Mouse (Mus musculus): ENCODE results near the gene Eloa. TPM values are rescaled to one million over a fixed set of nuclear protein-coding genes. Genes with fewer than 3 reads are reported as not detected.

Eloa gene
- total and polyA plus RNA-seq, 2 experiments = 7.3 to 16.7 TPM

- peak; percentile 50 for DNase-seq (ENCODE audit: extremely low read depth, low read depth, low spot score)
- WGBS = 59% methylated on average over 4 of the region's 4 CpGs
- TF ChIP-seq POLR2A (IDR thresholded peaks at IDR 0.05; ENCODE audit: extremely low read depth, insufficient read depth, low read length) (no peak), CTCF (IDR thresholded peaks at IDR 0.05; ENCODE audit: low read depth, low read length) (no peak)
- no peak overlapping the region for H3K9ac ChIP-seq (ENCODE audit: low read depth, low read length)
- H3K27me3 ChIP-seq (ENCODE audit: control insufficient read depth, insufficient read depth, low read length) = no peaks in the 10 kb centered on the region
- no peaks in the 10 kb centered on the region for H3K79me2 ChIP-seq (ENCODE audit: control insufficient read depth, insufficient read depth, low read length)
- H3K4me3 ChIP-seq (ENCODE audit: insufficient read depth, low read depth, low read length) = no peak overlapping the region
- peaks cover 17% of the 10 kb centered on the region for H3K4me1 ChIP-seq (ENCODE audit: control insufficient read depth, insufficient read depth, low read length)
- no peaks in the 10 kb centered on the region for H3K36me3 ChIP-seq (ENCODE audit: control insufficient read depth, insufficient read depth, low read length)
- H3K27ac ChIP-seq (replicated peaks; ENCODE audit: insufficient read depth, low read depth, low read length) = peak overlapping the region; percentile 71
Measured at GRCm38 (mm10) chr4:136035078-136035477, 13.5 kb upstream of the Eloa start.

DNA sequence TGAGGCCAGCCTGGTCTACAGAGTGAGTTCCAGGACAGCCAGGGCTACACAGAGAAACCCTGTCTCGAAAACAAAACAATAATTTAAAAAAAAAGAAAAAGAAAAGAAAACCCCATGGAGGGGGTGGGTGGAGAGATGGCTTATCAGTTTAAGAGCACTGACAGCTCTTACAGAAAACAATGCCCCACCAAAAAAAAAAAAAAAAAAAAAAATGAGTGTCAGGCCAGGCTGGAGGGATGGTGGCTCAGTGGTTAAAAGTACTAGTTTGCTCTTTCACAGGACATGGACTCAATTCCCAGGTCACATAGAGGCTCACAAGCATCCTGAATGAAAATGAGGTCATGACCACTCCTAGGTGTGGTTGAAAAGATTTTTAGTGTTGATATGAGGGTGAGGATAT, 11.7 kb upstream of the Eloa start:
- Histone ChIP-seq H3K27me3 (ENCODE audit: control insufficient read depth, insufficient read depth, low read length) (no peaks in the 10 kb centered on the region), H3K4me3 (ENCODE audit: insufficient read depth, low read depth, low read length) (no peak overlapping the region), H3K4me1 (ENCODE audit: control insufficient read depth, insufficient read depth, low read length) (peaks cover 17% of the 10 kb centered on the region), H3K79me2 (ENCODE audit: control insufficient read depth, insufficient read depth, low read length) (no peaks in the 10 kb centered on the region), H3K9ac (ENCODE audit: low read depth, low read length) (no peak overlapping the region), H3K36me3 (ENCODE audit: control insufficient read depth, insufficient read depth, low read length) (no peaks in the 10 kb centered on the region), H3K27ac (replicated peaks; ENCODE audit: insufficient read depth, low read depth, low read length) (no peak overlapping the region)
- TF ChIP-seq POLR2A (IDR thresholded peaks at IDR 0.05; ENCODE audit: extremely low read depth, insufficient read depth, low read length) (no peak), CTCF (IDR thresholded peaks at IDR 0.05; ENCODE audit: low read depth, low read length) (no peak)
- WGBS = 82% methylated on average over 1 of the region's 1 CpGs
- DNase-seq (ENCODE audit: extremely low read depth, low read depth, low spot score) = no peak

DNA sequence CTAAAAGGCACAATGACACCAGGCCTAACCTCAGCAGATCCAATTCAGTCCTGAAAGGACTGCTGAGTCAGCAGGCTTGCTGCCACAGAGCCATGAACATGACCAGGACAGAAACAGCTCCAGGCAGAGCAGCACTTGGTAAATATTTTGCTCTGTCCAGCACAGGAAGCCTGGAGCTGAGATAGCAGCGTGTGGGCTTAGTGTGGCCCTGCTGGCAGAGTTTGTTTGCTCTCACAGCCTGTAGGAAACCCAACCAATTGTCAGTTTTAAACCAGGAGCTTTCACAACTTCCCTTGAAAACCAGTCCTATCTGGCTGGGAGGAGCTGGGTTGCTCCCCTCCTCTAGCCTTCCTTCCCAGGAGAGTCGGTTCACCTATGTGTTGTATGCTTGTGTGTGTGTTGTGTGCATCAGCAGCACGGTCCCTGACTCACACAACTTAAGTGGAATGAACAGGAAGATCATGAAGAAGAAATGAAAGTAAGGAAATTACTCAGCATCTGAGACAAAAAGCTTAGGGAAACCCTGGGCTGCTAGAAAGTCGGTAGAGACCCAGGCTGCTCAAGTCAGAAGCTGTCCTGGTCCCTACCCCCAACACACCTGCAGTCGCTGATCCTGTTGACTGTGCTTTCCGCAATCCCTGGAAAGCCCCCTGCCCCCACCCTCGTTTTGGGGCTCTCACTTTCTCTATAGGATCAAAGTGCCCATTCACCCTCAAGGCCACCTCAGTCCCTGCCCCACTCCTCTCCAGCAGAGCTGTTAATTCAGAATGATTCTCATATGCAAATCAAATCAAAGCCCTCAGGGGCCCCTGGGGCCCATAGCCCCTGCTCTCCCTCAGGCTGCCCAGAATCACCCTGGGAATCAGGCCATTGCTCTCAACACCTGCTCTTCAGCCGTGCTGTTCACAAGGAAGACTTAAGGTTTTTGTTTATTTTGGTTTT, 9.7 kb upstream of the Eloa start:
- Histone ChIP-seq H3K36me3 (ENCODE audit: control insufficient read depth, insufficient read depth, low read length) (no peaks in the 10 kb centered on the region), H3K9ac (ENCODE audit: low read depth, low read length) (peak overlapping the region; percentile 29; the same call in 1 of the 2 replicates), H3K27me3 (ENCODE audit: control insufficient read depth, insufficient read depth, low read length) (no peaks in the 10 kb centered on the region), H3K79me2 (ENCODE audit: control insufficient read depth, insufficient read depth, low read length) (no peaks in the 10 kb centered on the region), H3K4me3 (ENCODE audit: insufficient read depth, low read depth, low read length) (no peak overlapping the region), H3K27ac (replicated peaks; ENCODE audit: insufficient read depth, low read depth, low read length) (peak overlapping the region; percentile 60), H3K4me1 (ENCODE audit: control insufficient read depth, insufficient read depth, low read length) (peaks cover 17% of the 10 kb centered on the region)
- TF ChIP-seq POLR2A (IDR thresholded peaks at IDR 0.05; ENCODE audit: extremely low read depth, insufficient read depth, low read length) (no peak), CTCF (IDR thresholded peaks at IDR 0.05; ENCODE audit: low read depth, low read length) (no peak)
- peak; percentile 90 for DNase-seq (ENCODE audit: extremely low read depth, low read depth, low spot score)
- 14% methylated on average over 8 of the region's 8 CpGs for WGBS

DNA sequence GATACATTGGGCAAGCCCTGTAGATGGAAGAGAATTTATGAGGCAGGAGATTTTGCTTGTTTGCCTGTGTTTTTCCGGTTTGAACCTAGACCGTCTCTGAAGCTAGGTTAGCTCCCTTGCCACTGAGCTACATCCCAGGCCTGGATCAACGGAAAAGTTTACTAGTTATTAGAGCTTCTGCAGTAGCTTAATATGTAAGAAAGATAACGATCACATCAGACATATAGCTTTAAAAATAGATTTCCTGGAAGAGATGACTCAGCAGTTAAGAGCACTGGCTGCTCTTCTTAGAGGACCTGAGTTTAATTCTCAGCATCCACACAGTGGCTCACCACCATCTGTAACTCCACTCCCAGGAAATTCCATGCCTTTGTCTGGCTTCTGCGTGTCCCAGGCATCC, 7.1 kb upstream of the Eloa start:
- Histone ChIP-seq H3K36me3 (ENCODE audit: control insufficient read depth, insufficient read depth, low read length) (no peaks in the 10 kb centered on the region), H3K9ac (ENCODE audit: low read depth, low read length) (no peak overlapping the region), H3K27me3 (ENCODE audit: control insufficient read depth, insufficient read depth, low read length) (no peaks in the 10 kb centered on the region), H3K27ac (replicated peaks; ENCODE audit: insufficient read depth, low read depth, low read length) (no peak overlapping the region), H3K4me3 (ENCODE audit: insufficient read depth, low read depth, low read length) (no peak overlapping the region), H3K79me2 (ENCODE audit: control insufficient read depth, insufficient read depth, low read length) (no peaks in the 10 kb centered on the region), H3K4me1 (ENCODE audit: control insufficient read depth, insufficient read depth, low read length) (peaks cover 4% of the 10 kb centered on the region)
- 86% methylated on average over 5 of the region's 5 CpGs for whole genome bisulfite sequencing
- TF ChIP-seq CTCF (IDR thresholded peaks at IDR 0.05; ENCODE audit: low read depth, low read length) (no peak), POLR2A (IDR thresholded peaks at IDR 0.05; ENCODE audit: extremely low read depth, insufficient read depth, low read length) (no peak)
- DNase-seq (ENCODE audit: extremely low read depth, low read depth, low spot score) = no peak

- no peak overlapping the region for H3K4me3 ChIP-seq (ENCODE audit: insufficient read depth, low read depth, low read length)
- no peak overlapping the region for H3K27ac ChIP-seq (replicated peaks; ENCODE audit: insufficient read depth, low read depth, low read length)
- DNase-seq (ENCODE audit: extremely low read depth, low read depth, low spot score) = no peak
- H3K9ac ChIP-seq (ENCODE audit: low read depth, low read length) = no peak overlapping the region
- no peaks in the 10 kb centered on the region for H3K27me3 ChIP-seq (ENCODE audit: control insufficient read depth, insufficient read depth, low read length)
- no peak for TF ChIP-seq CTCF (IDR thresholded peaks at IDR 0.05; ENCODE audit: low read depth, low read length)
- no peak for TF ChIP-seq POLR2A (IDR thresholded peaks at IDR 0.05; ENCODE audit: extremely low read depth, insufficient read depth, low read length)
- peaks cover 4% of the 10 kb centered on the region for H3K4me1 ChIP-seq (ENCODE audit: control insufficient read depth, insufficient read depth, low read length)
- WGBS = 88% methylated on average over 19 of the region's 19 CpGs
- H3K36me3 ChIP-seq (ENCODE audit: control insufficient read depth, insufficient read depth, low read length) = no peaks in the 10 kb centered on the region
- no peaks in the 10 kb centered on the region for H3K79me2 ChIP-seq (ENCODE audit: control insufficient read depth, insufficient read depth, low read length)
Measured at GRCm38 (mm10) chr4:136028132-136028564, 6.6 kb upstream of the Eloa start.
